Comparison of ENCODE assay signal across 8 mouse cellular contexts in the genomic region with DNA sequence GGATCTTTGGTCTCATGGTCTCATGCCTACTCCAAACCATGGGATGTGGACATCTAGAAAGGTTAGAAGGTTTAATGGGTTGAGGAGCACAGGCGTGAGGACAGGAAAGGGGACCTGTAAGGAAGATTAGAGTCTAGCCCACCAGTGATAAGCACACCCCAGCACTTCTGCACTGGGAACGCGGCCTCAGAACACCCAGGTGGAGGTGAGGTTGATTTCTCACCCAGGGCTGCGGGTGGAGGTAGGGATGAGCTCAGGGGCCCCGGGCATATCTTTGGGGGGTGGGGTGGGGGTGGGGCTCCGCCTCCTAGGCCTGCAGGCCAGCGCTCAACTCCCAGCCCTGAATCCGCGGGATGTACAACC. TPM values are rescaled to one million over a fixed set of nuclear protein-coding genes. Genes with fewer than 3 reads are reported as not detected.
DNase-seq lines count a peak whose midpoint lies in the region; ATAC-seq and TF ChIP-seq lines count a peak whose summit lies in the region.

No protein-coding gene starts in this region.

- WGBS in heart, embryonic 11.5 days (ENCODE audit: insufficient replicate concordance), result 5% methylated on average over 9 of the region's 9 CpGs
- 4% methylated on average over 9 of the region's 9 CpGs for WGBS in forebrain, embryonic 13.5 days
- WGBS in liver, embryonic 14.5 days (ENCODE audit: insufficient replicate concordance), result under 1% methylated on average over 9 of the region's 9 CpGs

- no peak; the same call in 1 of the 2 replicates for ATAC-seq in heart, embryonic 11.5 days (replicated peaks; ENCODE audit: insufficient number of reproducible peaks, low FRiP score, low TSS enrichment)
- ATAC-seq in forebrain, embryonic 13.5 days, result peak; percentile 52
- ATAC-seq in liver, embryonic 14.5 days (ENCODE audit: insufficient read depth), result no peak

- H3K9me3 ChIP-seq in heart, embryonic 11.5 days (replicated peaks; ENCODE audit: control insufficient read depth, low read length), result no peaks in the 10 kb centered on the region
- no peaks in the 10 kb centered on the region for H3K9me3 ChIP-seq in CH12.LX (replicated peaks; ENCODE audit: low read length)
- H3K9me3 ChIP-seq in forebrain, embryonic 13.5 days (replicated peaks), result no peaks in the 10 kb centered on the region
- no peaks in the 10 kb centered on the region for H3K9me3 ChIP-seq in liver, embryonic 14.5 days (ENCODE audit: control insufficient read depth, low read length)

- no peaks in the 10 kb centered on the region for H3K79me2 ChIP-seq in CH12.LX (replicated peaks; ENCODE audit: control insufficient read depth, extremely low read depth, insufficient read depth, poor library complexity, severe bottlenecking)

- H3K9ac ChIP-seq in heart, embryonic 11.5 days (ENCODE audit: low read depth, low read length), result peak overlapping the region; percentile 67
- no peak overlapping the region for H3K9ac ChIP-seq in CH12.LX (ENCODE audit: insufficient read depth, low read depth)
- peak overlapping the region; percentile 77 for H3K9ac ChIP-seq in forebrain, embryonic 13.5 days
- H3K9ac ChIP-seq in liver, embryonic 14.5 days (replicated peaks), result peak overlapping the region; percentile 88

- peak overlapping the region; percentile 80; the same call in 1 of the 2 replicates for H3K27ac ChIP-seq in heart, embryonic 11.5 days (ENCODE audit: low read depth, low read length)
- H3K27ac ChIP-seq in CH12.LX (ENCODE audit: insufficient read depth, low read depth), result no peak overlapping the region
- H3K27ac ChIP-seq in forebrain, embryonic 13.5 days, result no peak overlapping the region
- H3K27ac ChIP-seq in liver, embryonic 14.5 days, result peak overlapping the region; percentile 96

- H3K27me3 ChIP-seq in heart, embryonic 11.5 days (ENCODE audit: control insufficient read depth, insufficient read depth, low read length), result no peaks in the 10 kb centered on the region
- peaks cover 22% of the 10 kb centered on the region for H3K27me3 ChIP-seq in CH12.LX (replicated peaks)
- peaks cover 44% of the 10 kb centered on the region for H3K27me3 ChIP-seq in forebrain, embryonic 13.5 days
- H3K27me3 ChIP-seq in liver, embryonic 14.5 days (ENCODE audit: control insufficient read depth, insufficient read depth, low read length), result no peaks in the 10 kb centered on the region

- no peak for TF ChIP-seq CTCF in CH12.LX (conservative IDR thresholded peaks at IDR 0.05 in 1 of 2, IDR thresholded peaks at IDR 0.05 in 1 of 2; ENCODE audit: low read depth in 2 of 2, low read length in 2 of 2)
- no peak for TF ChIP-seq CTCF in liver, embryonic 14.5 days (IDR thresholded peaks at IDR 0.05; ENCODE audit: low read depth)

- in situ Hi-C loops in CH12.LX (cut with MboI; ENCODE audit: low pct_ligation_motif_present, low pct_unique_long_range_greater_than_20kb, low sequenced_read_pairs), result no loop called here

- H3K4me3 ChIP-seq in heart, embryonic 11.5 days (ENCODE audit: low read depth, low read length), result peak overlapping the region; percentile 75
- peak overlapping the region; percentile 68 to 73 (median 69) for H3K4me3 ChIP-seq in CH12.LX (replicated peaks in 1 of 3; ENCODE audit: low read depth in 2 of 3, low read length in 2 of 3, poor library complexity in 1 of 3)
- H3K4me3 ChIP-seq in forebrain, embryonic 13.5 days, result peak overlapping the region; percentile 74
- peak overlapping the region; percentile 76 to 95 for H3K4me3 ChIP-seq in liver, embryonic 14.5 days (ENCODE audit: insufficient read depth in 1 of 2, low read depth in 2 of 2, low read length in 2 of 2)

- TF ChIP-seq EP300 in CH12.LX (IDR thresholded peaks at IDR 0.05; ENCODE audit: low read length), result no peak
- TF ChIP-seq EP300 in liver, embryonic 14.5 days (IDR thresholded peaks at IDR 0.05; ENCODE audit: low read depth), result no peak

- TF ChIP-seq POLR2A in CH12.LX (IDR thresholded peaks at IDR 0.05; ENCODE audit: low read depth, low read length), result no peak

- H3K4me2 ChIP-seq in heart, embryonic 11.5 days, result peak overlapping the region; percentile 73
- H3K4me2 ChIP-seq in CH12.LX (ENCODE audit: insufficient read depth, low read depth, poor library complexity, severe bottlenecking), result peak overlapping the region; percentile 37
- peak overlapping the region; percentile 80 for H3K4me2 ChIP-seq in forebrain, embryonic 13.5 days
- peak overlapping the region; percentile 94 for H3K4me2 ChIP-seq in liver, embryonic 14.5 days (ENCODE audit: low read depth)

- no peaks in the 10 kb centered on the region for H3K36me3 ChIP-seq in heart, embryonic 11.5 days (ENCODE audit: control insufficient read depth, insufficient read depth, low read length)
- H3K36me3 ChIP-seq in CH12.LX (replicated peaks in 1 of 2; ENCODE audit: control insufficient read depth in 1 of 2, insufficient read depth in 1 of 2, low read length in 1 of 2), result no peaks in the 10 kb centered on the region
- H3K36me3 ChIP-seq in forebrain, embryonic 13.5 days (ENCODE audit: poor library complexity, severe bottlenecking), result no peaks in the 10 kb centered on the region
- H3K36me3 ChIP-seq in liver, embryonic 14.5 days (replicated peaks; ENCODE audit: control insufficient read depth, insufficient read depth, low read depth), result no peaks in the 10 kb centered on the region; the same call in 1 of the 2 replicates

- H3K4me1 ChIP-seq in heart, embryonic 11.5 days (ENCODE audit: control insufficient read depth, insufficient read depth, low read length), result peaks cover 10% of the 10 kb centered on the region
- H3K4me1 ChIP-seq in CH12.LX (ENCODE audit: control insufficient read depth in 1 of 2, insufficient read depth in 2 of 2), result peaks cover 5 to 24% of the 10 kb centered on the region in 2 experiments
- H3K4me1 ChIP-seq in forebrain, embryonic 13.5 days, result peaks cover 16% of the 10 kb centered on the region
- peaks cover 35 to 59% of the 10 kb centered on the region in 2 experiments for H3K4me1 ChIP-seq in liver, embryonic 14.5 days (replicated peaks; ENCODE audit: control insufficient read depth in 2 of 2, insufficient read depth in 2 of 2, low read length in 1 of 2)

- no peak for DNase-seq in heart, adult 11 months
- DNase-seq in CH12.LX (ENCODE audit: extremely low read depth), result no peak
- DNase-seq in liver, embryonic 14.5 days (ENCODE audit: low read depth in 3 of 3, low spot score in 3 of 3), result no peak
- no peak for DNase-seq in right cerebral cortex, adult 2 months (ENCODE audit: low spot score in 2 of 2)
- DNase-seq in cerebellum, adult 9-11 months, result no peak
- DNase-seq in right cerebral cortex, postnatal 4 days, result no peak

- no peak for TF ChIP-seq RAD21 in CH12.LX (IDR thresholded peaks at IDR 0.05; ENCODE audit: low read depth, low read length)

- dilution Hi-C loops in CH12.LX (cut with MboI; ENCODE audit: extremely low pct_ligation_motif_present, extremely low pct_unique_long_range_greater_than_20kb, low sequenced_read_pairs), result no loop called here

TF ChIP-seq in CH12.LX, 34 proteins besides CTCF, POLR2A, EP300 and RAD21:
- no peak for TF ChIP-seq JUN (IDR thresholded peaks at IDR 0.05; ENCODE audit: insufficient read depth, low read depth, low read length)
- no peak for TF ChIP-seq CHD1 (IDR thresholded peaks at IDR 0.05; ENCODE audit: low read depth, low read length)
- TF ChIP-seq TBP (conservative IDR thresholded peaks at IDR 0.05; ENCODE audit: low read depth, low read length), result no peak
- TF ChIP-seq JUND (conservative IDR thresholded peaks at IDR 0.05; ENCODE audit: low read depth, low read length), result no peak
- TF ChIP-seq UBTF (IDR thresholded peaks at IDR 0.05; ENCODE audit: low read depth, low read length), result no peak

RNA-seq across cellular contexts. Expression of gene Capn5, which starts 0.5 kb away (rescaled TPM):
- polyA plus RNA-seq in heart, embryonic 11.5 days (2014; fragmentation: Nextera tagmentation; extraction: Ambion mirVana), result 5.8 and 6.4 TPM in 2 replicates
- total RNA-seq in CH12.LX (2012; rRNA removed) (0.29 and 0.55 TPM in 2 replicates), CH12.LX (2014; rRNA removed) (0.22 and 0.27 TPM in 2 replicates)
- polyA plus RNA-seq in CH12.LX (2012; ENCODE audit: insufficient read length, low read depth), result 0.26 and 0.52 TPM in 2 replicates
- 9.3 and 10.0 TPM in 2 replicates for polyA plus RNA-seq in forebrain, embryonic 13.5 days (2015; fragmentation: Nextera tagmentation; extraction: Ambion mirVana)
- 13.1 and 13.2 TPM in 2 replicates for polyA plus RNA-seq in liver, embryonic 14.5 days (2012; rRNA removed)
- 8.9 and 9.8 TPM in 2 replicates for polyA plus RNA-seq in liver, embryonic 14.5 days (2014; fragmentation: Nextera tagmentation; extraction: Ambion mirVana)

RNA-seq across cellular contexts. Expression of gene B3gnt6, which starts 21.7 kb away (rescaled TPM):
- polyA plus RNA-seq in heart, embryonic 11.5 days (2014; fragmentation: Nextera tagmentation; extraction: Ambion mirVana), result 0.21 TPM in 1 of 2 replicates, not detected in the other
- total RNA-seq in CH12.LX (2012; rRNA removed) (not detected in 2 replicates), CH12.LX (2014; rRNA removed) (not detected in 2 replicates)
- not detected in 2 replicates for polyA plus RNA-seq in CH12.LX (2012; ENCODE audit: insufficient read length, low read depth)
- polyA plus RNA-seq in forebrain, embryonic 13.5 days (2015; fragmentation: Nextera tagmentation; extraction: Ambion mirVana), result 0.09 and 0.12 TPM in 2 replicates
- 0.03 and 0.08 TPM in 2 replicates for polyA plus RNA-seq in liver, embryonic 14.5 days (2012; rRNA removed)
- 0.05 TPM in 1 of 2 replicates, not detected in the other for polyA plus RNA-seq in liver, embryonic 14.5 days (2014; fragmentation: Nextera tagmentation; extraction: Ambion mirVana)

RNA-seq across cellular contexts. Expression of gene Omp, which starts 32.2 kb away (rescaled TPM):
- polyA plus RNA-seq in heart, embryonic 11.5 days (2014; fragmentation: Nextera tagmentation; extraction: Ambion mirVana), result 0.37 and 0.47 TPM in 2 replicates
- total RNA-seq in CH12.LX (2012; rRNA removed) (0.08 TPM in 1 of 2 replicates, not detected in the other), CH12.LX (2014; rRNA removed) (not detected in 2 replicates)
- polyA plus RNA-seq in CH12.LX (2012; ENCODE audit: insufficient read length, low read depth), result not detected in 2 replicates
- 0.42 and 0.52 TPM in 2 replicates for polyA plus RNA-seq in forebrain, embryonic 13.5 days (2015; fragmentation: Nextera tagmentation; extraction: Ambion mirVana)
- polyA plus RNA-seq in liver, embryonic 14.5 days (2012; rRNA removed), result 0.61 and 0.63 TPM in 2 replicates
- polyA plus RNA-seq in liver, embryonic 14.5 days (2014; fragmentation: Nextera tagmentation; extraction: Ambion mirVana), result 0.24 and 0.44 TPM in 2 replicates

RNA-seq across cellular contexts. Expression of gene Myo7a, which starts 58.2 kb away (rescaled TPM):
- 8.4 and 11.9 TPM in 2 replicates for polyA plus RNA-seq in heart, embryonic 11.5 days (2014; fragmentation: Nextera tagmentation; extraction: Ambion mirVana)
- total RNA-seq in CH12.LX (2012; rRNA removed) (11.3 and 13.2 TPM in 2 replicates), CH12.LX (2014; rRNA removed) (12.9 and 14.0 TPM in 2 replicates)
- polyA plus RNA-seq in CH12.LX (2012; ENCODE audit: insufficient read length, low read depth), result 28.0 and 29.7 TPM in 2 replicates
- 11.8 and 14.2 TPM in 2 replicates for polyA plus RNA-seq in forebrain, embryonic 13.5 days (2015; fragmentation: Nextera tagmentation; extraction: Ambion mirVana)
- polyA plus RNA-seq in liver, embryonic 14.5 days (2012; rRNA removed), result 10.3 and 10.4 TPM in 2 replicates
- polyA plus RNA-seq in liver, embryonic 14.5 days (2014; fragmentation: Nextera tagmentation; extraction: Ambion mirVana), result 6.6 and 7.3 TPM in 2 replicates

Comparison
In these comparisons a context has a peak if more than half of its experiments do, and no peak if none do; other contexts are left out.
1. H3K27ac ChIP-seq: peak in heart, embryonic 11.5 days (single experiment) and liver, embryonic 14.5 days (single experiment); none in CH12.LX (single experiment) and forebrain, embryonic 13.5 days (single experiment).
2. H3K4me2 ChIP-seq: peak in every context shown above with its lines; median percentile 94 in liver, embryonic 14.5 days; 80 in forebrain, embryonic 13.5 days; 73 in heart, embryonic 11.5 days; 37 in CH12.LX.
3. Peak in every context shown above with its lines, with median percentiles within 50 percentile points of each other: H3K4me3 ChIP-seq.